Mouse (Mus musculus): ENCODE data around the gene Iqgap2. TPM values are rescaled to one million over a fixed set of nuclear protein-coding genes. Genes with fewer than 3 reads are reported as not detected.

Iqgap2 gene
- polyA plus RNA-seq, 1 experiment = 12.7 TPM

DNA sequence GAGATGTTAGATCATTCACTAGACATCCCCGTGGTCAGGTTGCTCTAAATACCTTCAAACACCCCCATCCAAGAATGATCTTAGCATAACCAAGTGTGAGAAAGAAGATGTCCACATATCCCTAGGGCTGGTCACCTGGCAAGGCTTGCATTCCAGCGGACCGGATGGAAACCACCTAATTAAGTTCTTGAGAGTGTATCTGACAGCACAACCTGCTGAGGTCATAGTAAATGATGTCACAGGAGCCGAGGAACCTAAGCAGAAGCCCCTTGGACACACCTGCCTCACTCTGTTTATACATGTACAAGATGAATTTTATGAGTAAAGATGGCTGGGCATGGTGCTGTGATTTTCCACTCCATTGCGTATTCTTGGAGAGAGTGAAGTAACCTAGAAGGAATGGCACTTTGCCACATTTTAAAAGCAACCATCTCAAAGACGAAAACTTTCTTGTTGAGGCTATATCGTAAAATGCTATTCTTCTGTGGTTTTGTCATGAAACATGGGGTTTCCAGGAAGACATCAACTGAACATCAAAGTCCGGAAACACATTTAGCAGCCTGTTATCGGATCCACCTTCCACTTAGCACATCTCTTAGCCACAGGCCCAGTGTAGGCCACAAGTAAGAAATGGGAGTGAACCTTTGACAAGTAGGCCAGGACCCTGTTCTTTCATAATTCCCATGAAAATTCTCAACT lies 179.0 kb downstream of the Iqgap2 start:
- DNase-seq (ENCODE audit: low read depth) = no peak

DNA sequence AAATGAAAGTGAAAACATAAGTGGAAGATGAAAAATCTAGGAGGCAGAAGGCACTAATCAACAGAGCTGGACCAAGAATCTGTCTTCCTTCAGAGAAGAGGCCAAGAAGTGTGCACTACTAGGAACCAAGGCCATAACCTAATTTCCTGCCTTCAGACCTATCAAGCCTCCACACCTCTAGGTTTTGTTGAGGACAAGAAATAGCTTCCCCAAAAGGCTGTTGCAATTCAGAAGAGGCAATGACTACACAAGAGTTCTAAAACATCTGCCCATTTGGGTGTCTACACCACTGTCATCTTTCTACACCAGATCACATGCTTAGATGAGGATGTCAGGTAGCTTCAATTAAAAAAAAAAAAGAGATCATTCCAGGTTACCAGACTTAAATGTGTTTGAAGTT lies 179.7 kb downstream of the Iqgap2 start:
- DNase-seq (ENCODE audit: low read depth) = no peak

DNA sequence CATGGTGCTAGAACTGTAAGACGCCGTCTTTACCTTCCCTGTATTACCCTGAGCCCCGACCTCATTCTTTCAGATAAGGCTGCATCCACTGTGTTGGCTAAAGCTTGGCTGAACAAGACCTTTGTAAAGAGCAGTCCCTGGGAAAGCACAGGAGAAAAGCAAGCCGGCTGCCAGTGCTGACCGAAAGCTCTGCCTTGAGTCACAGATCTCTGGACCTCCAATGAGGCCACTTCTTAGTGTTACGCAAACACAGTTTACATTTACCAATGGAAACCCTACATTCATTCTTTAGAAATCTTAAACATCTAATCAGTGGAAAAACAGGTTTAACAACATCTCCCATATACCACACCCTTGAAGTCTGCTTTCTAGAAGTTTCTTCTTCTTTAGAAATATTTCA lies 186.1 kb downstream of the Iqgap2 start:
- no peak for DNase-seq (ENCODE audit: low read depth)

DNA sequence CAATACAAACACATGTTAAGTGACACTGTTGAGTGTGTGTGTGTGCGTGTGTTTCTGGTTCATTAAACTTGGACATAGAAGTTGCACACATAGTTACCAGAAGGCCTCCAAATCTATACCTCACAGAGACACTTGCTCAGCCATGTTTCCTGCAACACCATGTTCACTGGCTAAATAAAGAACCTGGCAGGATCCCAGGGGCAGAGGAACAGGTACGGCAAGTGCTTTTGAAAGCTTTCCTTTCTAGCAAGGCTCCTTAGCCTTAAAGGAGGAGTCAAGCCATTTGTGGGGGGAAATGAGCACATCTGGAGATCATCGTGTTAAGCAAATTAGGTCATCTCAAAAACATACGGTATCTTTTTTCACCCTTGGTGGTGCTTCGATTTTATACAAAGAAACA lies 188.3 kb downstream of the Iqgap2 start:
- DNase-seq (ENCODE audit: low read depth) = peak; percentile 42

DNA sequence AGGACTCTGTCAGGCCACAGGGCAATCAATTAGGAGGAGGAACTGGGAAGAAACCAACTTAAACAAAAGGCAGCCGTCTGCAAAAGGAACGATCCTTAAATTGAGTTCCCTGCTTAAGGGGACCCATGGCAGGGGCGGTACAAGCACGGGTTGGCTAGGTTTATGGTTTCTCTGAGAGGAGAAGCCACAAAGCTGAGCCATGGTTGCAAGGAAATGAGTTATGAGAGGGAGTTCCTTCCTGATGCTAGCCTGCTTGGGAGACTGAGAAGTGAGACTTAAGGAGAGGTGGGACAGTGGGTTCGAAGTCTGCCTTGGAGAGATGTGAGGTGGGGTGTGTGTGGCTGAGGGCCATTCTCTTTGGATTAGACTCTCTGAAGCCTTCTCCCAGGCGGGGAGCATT lies 193.8 kb downstream of the Iqgap2 start:
- DNase-seq (ENCODE audit: low read depth) = no peak

DNA sequence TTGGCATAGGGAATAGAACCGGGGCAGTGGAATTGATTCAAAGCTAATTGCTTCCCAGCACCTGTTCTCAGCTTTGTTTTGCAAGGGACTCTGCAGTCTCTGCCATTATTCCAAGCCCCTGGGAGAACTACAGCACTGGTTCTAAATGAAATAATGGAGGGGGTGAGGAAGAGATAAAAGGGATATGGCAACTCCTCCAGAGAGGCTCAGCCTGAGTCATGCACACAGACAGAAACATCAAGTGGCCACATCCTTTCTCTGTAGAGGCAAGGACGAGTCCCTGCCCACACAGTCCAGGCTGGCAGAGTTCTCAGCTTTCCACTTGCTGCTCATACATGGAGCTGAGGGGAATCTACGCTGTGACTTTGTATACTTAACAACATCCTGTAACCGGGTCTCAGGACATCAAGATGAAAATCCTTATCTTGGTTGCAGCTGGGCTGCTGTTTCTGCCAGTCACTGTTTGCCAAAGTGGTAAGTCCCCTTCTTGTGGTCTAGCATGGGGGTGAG lies 195.0 kb downstream of the Iqgap2 start, which contains the start of gene F2rl2:
F2rl2 (plus strand) TSS at position 200 of the 510 bp plus-strand sequence.
- no peak for DNase-seq (ENCODE audit: low read depth)

DNA sequence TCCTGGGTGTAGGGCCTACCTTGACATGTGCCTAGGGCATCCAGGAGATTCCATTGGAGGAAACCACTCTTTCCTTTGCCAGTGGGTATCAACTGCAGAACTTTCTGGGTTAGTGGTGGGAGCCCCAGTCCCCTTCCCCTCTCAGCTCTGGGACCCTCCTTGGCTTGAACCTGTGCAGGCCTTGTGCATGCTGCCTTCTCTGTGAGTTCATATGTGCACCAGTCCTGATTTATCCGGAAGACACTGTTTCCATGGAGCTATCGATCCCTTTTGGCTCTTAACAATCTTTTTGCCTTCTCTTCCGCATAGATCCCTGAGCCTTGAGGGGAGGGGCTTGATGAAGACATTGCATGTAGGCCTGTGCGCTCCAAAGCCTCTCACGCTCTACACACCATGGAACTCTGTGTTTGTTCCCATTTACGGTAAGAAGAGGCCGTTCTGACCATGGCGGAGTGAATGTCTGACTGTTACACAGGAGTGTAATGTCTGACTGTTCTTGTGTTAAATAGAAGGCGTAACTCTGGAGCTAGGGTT lies 195.5 kb downstream of the Iqgap2 start:
- DNase-seq (ENCODE audit: low read depth) = no peak

DNA sequence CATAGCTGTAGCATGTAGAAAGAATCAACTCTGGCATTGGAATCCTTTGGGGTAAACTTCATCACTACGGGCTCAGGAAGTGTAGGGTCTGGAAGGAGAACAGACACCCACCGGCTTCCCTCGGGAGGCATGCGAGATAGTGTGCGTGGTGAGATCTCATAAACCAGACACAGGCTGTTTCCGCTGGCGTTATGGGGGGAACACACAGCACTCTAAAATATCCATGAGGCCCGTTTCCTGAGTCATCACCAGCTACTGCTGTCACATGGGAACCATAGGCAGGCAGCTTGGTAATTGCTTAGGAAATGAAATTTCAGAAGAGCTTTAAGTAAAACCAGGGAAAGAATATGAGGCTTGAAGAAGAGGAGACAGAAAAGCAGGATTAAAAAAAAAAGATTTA lies 199.5 kb downstream of the Iqgap2 start:
- no peak for DNase-seq (ENCODE audit: low read depth)

DNA sequence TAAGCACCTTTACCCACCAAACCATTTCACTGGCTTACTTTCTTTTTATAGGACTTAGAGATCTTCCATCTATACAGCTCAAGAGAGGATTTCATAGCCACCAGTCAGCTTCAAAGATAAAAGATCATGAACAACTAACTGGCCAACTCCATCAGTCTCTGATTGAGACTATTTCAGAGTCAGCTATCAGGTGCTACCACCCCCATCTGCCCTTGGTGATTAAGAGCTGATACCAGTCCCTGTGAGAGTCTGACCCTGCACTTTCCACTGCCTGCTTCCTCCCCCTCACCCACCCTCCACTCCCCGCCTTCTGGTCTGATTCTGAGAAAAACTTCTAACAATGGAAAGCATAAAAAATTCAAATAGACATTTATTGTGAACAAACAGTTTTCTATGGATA lies 203.1 kb downstream of the Iqgap2 start:
- DNase-seq (ENCODE audit: low read depth) = no peak

DNA sequence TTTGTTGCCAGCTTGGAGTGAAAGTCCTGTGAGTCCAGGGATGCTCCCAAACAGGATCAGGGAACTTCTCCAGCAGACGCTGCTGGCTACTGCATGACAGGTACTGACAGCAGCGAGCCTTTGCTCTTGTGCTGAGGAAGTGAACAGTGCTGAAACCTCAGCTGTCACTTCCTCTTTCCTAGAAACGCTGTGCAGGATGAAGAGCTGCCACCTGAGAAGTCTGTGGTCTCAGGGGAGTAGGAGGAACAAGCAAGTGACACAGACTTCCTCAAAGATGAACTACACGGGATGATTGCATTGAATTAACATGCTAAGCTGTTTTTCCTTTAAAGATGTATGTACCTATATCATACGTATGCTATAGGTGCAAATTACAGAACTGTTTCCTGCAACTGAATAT lies 206.0 kb downstream of the Iqgap2 start:
- no peak for DNase-seq (ENCODE audit: low read depth)

DNA sequence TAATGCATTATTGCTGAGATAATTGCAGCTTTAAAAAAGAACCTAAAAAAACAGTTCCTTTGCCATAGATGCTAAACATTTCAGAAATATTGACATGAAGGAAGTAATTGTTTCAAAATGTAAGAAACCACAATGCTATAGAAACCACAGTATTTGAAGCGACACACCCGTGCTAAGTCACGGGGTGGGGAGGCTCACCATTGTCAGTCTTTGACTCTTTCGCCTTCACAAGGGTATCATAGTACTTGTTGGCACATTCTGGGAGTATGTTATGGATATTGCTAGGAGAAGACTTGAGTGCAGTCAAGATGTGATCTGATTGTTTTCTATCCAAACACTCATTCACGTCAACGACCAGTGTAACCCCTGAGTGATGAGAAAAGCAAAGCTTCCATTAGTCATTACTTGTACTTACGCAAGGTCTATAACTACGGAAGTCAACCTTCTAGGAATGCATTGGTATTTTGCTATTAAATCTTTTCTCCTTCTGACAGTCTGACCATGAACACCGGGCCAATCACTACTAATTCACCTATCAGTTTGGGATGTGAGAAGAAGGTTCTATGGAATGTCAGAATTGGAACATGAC lies 207.0 kb downstream of the Iqgap2 start:
- DNase-seq (ENCODE audit: low read depth) = no peak

DNA sequence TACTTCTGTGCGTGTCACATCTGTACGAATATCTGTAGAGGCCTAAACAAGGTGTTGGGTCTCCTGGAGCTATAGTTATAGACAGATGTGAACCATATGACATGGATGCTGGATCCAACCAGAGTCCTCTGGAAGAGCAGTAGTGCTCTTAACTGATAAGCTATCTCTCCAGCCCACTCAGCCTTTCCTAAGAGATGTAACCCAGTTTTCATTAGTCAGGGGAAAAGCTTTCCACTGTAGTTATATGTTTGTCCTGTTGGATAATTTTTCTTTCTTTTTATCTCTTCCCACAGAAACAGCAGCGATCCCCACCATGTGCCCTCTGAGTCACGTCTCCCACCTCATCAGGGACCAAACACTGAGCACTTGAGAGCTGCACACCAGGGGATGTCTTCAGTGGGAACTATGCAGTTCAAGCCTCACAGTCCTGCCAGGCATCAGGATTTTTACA lies 212.2 kb downstream of the Iqgap2 start:
- DNase-seq (ENCODE audit: low read depth) = no peak

DNA sequence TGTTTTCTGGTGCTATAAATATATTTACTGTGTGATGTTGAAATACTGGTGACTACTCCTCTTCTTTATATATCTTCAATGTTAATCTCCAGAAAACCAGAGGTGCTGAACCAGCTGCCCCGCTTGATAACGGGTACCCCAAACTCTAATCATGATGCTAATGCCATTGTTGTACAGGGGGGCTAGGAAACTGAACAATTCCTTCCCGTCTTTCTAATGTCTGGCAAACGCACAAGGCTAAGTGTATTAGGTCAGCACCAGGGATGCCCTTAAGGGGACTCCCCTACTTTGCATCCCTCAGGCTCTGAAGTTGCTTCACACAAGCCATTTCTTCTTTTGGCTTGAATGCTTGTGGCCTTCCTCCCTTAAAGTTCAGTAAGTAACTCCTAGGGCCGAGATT lies 212.6 kb downstream of the Iqgap2 start:
- no peak for DNase-seq (ENCODE audit: low read depth)

DNA sequence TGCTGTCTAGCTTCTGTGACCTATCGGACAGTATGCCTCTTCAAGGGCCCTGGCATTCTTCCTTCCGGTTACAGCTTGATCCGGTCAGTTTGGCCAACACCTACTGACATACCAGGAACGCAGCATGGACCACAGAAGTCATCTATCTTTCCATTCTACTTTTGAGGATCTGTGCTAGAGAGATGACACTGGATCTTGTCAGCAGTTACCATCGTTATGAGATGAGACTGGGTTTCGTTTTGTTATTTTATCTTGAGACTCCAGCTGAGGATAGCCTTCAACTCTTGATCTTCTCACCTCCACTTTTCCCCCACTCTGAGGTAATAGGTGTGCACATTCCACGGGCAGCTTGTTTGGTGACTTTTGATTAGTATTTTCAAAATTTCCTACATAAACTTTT lies 219.3 kb downstream of the Iqgap2 start:
- no peak for DNase-seq (ENCODE audit: low read depth)

DNA sequence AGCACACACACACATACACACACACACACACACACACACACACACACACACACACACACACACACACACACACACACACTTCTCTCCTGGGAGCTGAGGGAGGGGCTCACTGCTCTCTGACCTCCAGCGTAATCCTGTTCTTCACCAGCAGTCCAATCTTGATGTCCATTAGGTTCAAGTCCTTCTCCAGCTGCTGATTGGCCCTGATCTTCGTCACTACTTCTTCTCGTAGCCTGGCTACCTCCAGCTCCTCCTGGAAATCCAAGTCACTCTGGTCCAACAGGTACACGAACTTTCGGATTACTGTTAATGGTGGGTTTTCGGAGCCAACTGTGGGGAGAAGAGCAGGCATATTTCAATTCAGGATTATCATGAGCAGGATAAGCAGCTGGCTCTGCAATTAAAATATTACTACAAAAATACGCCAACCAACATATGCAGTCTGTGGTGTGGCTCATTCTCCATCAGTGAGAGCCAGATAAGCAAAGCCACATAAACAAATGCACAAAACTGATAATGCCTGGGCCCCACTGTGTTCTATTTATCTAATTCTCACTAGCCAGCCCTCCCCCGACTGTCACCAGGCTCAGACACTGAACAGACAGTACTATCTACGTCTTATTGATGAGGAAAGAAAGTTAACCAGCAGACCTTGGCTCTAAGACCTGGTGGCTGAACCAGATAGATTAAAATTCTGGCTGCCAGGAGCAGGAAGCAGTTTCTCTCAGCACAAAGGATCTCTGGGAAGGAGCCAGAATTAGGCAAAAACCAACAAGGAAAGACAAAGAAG lies 220.4 kb downstream of the Iqgap2 start:
- DNase-seq (ENCODE audit: low read depth) = no peak

DNA sequence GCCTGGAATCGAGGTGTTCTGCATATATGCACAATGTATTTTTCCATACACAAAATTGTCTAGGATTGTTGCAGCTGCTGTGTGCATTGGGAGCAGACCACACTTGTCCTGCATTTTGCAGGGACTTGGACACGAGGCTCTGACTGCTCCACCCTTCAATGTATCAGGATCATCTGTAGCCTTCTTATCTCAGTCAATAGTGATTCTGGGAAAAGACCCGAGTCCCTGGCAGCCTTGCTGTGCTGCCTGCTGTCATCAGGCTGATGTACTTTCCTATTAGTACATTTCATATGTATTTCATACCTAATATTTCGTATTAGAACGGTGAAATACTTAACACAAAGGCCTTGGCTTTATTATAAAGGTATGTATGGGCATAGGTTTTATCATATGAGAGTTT lies 221.2 kb downstream of the Iqgap2 start:
- no peak for DNase-seq (ENCODE audit: low read depth)

DNA sequence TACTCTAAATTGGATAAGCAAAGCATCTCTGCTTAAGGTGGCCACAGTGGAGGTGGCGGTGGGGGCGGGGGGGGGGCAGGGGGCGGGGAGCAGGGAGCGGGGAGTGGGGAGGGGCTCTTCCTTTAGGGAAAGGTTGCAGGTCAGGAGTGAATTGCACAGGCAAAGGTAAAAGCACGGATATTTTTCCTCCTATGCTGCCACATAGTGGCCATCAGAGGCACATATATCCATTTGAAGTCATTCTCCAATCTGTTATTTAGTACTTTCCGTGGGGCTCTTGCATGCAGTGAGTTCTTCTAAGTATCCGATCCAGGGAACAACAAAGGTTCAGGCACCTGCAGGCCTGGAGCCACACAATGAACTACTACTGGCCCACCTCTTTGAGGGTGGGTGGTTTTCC lies 224.5 kb downstream of the Iqgap2 start:
- DNase-seq (ENCODE audit: low read depth) = no peak

DNA sequence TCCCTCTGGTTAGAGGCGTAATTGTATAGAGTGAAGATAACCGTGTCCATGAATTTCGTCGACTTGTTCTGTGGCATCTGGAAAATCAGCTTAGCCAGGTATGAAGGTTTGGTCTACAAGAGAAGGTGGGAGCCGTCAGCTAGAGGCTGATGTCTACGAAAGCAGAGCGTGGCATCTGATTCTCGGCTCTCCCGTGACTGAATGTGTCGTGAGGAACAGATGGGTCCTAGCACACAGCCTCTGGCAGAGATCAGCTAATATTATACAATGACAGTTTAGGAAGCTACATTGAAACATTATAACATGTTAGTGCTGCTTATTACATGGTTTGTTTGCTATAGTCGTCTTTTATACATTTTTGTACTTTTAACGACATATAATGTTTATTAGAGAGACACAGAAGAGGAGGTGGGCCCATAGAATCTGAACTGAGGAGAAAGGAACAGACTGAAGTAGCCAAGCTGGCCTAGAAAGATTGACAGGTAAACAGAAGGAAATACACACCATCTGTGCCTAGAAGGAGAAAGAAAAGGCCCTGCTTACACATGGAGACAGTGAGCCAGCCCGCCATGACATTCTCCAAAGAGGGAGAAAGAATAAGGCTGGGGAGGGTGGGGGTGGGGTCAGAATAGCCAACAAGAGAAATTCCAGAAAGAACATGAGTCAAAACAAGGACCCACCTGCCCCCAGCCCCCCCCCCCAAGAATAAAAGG lies 225.9 kb downstream of the Iqgap2 start:
- DNase-seq (ENCODE audit: low read depth) = no peak

DNA sequence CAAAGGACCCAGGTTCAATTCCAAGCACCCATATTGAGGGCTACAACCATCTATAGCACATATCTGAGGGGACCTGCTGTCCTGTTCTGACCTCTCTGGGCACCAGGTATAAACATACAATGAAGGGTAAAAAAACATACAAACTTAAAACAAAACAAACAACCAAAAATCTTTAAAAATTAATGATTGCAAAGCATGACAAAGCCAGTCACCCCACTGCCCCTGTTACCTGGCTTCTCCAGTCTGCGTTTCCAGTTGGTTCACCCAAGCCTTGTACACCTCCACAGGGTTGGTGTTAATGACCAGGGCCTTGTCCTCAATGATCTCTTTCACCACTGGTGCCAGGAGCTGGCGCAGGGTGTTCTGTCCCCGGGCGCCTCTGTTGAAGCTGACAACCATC lies 227.9 kb downstream of the Iqgap2 start:
- no peak for DNase-seq (ENCODE audit: low read depth)

DNA sequence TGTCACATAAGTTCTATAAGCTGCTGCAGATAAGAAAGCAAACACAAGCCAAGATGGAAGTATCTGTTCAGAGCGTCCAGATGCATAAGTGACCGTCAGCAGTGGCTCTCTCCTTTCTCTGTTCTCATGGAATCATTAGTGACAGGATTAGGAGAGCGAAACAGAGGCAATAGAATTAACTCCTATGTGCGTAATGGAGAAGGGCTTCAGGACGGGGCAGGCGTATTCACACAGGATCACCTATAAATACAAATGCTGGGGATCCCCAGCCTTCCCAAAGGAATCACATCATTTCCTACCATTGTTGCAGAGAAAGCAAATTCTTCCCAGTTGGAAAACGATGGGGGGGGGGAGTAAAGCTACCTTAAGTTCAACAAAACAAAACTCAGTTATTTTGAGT lies 232.3 kb downstream of the Iqgap2 start:
- DNase-seq (ENCODE audit: low read depth) = no peak

DNA sequence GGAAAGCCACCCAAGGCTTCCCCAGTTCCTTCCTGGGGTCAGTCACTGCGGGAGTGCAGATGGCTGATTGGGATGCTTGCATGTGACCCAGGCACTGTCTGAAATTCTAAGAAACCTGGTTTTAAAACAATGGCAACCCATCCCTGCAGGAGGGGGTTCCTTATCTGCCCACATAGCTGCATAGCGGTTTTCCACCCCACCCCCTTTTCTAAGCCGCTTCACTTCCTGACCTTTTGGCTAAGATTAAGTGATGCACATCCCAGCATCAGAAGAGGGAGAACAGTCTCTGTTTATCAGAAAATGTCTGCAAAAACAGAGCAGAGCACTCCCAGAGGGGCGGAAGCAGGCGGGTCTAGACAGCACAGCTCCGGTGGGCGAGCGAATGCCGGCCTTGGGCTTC lies 234.6 kb downstream of the Iqgap2 start:
- DNase-seq (ENCODE audit: low read depth) = no peak

DNA sequence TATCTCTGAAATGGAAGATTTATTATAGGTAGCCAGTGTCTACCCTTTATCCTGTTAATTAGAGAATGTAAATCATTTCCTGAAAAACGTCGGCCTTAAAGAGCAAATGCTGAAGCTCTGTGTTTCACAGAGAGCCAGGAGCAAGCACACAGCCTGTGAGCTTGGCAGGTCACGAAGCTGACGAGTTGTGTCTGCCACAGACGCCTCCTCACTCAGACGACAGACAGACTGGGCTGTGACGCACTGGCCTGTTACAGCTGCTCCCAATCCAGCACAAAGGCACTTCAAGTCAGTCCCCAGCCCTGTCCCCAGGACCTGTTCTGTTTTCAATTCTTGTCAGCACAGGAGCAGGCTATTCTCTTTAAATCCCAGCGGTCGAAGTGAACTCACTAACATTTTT lies 236.4 kb downstream of the Iqgap2 start:
- DNase-seq (ENCODE audit: low read depth) = no peak
